Mouse (Mus musculus) frontal cortex, postnatal 25 days (tissue): ENCODE measurements around the gene Prelid1.

Experiments
- DNase-seq, 2 experiments: peaks; one replicate each; pipeline ENCODE4 v3.0.0; 2022; ENCODE audit warnings: low spot score in 2 of 2

Gene Prelid1

GRCm38 (mm10) chr13:55319931-55320533 lies at the start of gene Prelid1:
TSS of gene Prelid1 (plus strand) at chr13:55320500.
- no peak for DNase-seq

GRCm38 (mm10) chr13:55277203-55277602 lies 43.1 kb upstream of the Prelid1 start:
- no peak for DNase-seq

DNA sequence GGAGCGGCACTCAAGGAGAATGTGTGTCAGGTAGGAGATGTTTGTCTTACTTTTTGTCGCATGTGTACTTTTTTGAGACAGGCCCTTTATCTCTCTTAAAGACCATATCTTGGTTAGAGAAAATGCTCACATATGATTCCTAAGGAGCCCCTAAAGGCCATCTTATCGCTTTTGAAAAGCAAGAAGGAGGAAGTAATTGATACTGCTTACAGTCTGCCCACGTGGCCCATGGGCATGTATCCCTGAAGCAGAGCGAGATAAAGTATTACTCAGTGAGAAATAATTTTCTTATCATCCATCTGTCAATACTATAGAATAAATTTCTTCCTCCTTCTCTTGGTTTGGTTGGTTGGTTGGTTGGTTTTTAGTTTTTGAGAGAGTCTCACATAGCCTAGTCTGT lies 42.7 kb upstream of the Prelid1 start:
- no peak for DNase-seq

DNA sequence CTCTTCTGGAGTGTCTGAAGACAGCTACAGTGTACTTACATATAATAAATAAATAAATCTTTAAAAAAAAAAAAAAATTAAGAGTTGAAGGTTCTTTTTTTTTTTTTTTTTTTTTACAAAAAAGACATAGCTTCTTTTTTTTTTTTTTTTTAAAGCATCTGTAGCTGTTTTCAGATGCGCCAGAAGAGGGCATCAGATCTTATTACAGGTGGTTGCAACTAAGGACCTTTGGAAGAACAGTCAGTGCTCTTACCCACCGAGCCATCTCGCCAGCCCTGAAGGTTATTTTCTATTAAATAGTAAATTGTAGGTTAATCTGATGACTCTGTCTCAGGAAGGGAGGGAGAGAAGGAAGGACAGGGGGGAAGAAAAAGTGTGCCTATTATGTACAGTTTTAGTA lies 31.4 kb upstream of the Prelid1 start:
- DNase-seq: no peak

GRCm38 (mm10) chr13:55296760-55297159 lies 23.5 kb upstream of the Prelid1 start:
- no peak for DNase-seq

DNA sequence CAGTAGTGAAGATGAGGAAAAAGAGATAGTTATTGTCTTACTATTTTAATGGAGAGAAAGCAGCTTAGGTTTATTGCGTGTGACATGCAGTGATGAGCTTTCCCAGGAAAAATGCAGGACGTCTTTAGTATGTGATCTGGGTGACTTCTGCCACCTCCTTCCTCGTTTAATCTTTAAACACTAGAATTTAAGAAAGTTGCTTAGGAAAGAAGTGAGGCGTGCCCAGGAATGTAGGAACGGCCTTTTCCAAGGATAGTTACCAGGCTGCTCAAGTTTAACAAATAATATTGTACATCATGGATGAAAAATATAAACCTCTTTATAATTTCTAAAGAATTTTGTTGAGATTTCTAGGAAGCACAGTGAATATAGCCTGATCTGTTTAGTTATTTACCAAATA lies 19.4 kb upstream of the Prelid1 start:
- DNase-seq: no peak

DNA sequence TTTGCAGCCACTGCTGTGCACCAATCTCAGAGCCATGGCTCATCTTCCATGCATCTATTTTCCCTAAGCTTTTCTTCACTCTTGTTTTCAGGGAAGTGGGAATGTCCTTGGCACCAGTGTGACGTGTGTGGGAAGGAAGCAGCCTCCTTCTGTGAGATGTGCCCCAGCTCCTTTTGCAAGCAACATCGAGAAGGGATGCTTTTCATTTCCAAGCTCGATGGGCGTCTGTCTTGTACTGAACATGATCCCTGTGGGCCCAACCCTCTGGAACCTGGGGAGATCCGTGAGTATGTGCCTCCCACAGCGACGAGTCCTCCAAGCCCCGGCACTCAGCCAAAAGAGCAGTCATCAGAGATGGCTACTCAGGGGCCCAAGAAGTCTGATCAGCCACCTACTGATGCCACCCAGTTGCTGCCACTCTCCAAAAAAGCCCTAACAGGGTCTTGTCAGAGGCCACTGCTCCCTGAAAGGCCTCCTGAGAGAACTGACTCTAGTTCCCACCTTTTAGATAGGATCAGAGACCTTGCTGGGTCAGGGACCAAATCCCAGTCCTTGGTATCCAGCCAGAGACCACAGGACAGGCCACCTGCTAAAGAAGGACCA lies 8.2 kb upstream of the Prelid1 start:
- no peak for DNase-seq

DNA sequence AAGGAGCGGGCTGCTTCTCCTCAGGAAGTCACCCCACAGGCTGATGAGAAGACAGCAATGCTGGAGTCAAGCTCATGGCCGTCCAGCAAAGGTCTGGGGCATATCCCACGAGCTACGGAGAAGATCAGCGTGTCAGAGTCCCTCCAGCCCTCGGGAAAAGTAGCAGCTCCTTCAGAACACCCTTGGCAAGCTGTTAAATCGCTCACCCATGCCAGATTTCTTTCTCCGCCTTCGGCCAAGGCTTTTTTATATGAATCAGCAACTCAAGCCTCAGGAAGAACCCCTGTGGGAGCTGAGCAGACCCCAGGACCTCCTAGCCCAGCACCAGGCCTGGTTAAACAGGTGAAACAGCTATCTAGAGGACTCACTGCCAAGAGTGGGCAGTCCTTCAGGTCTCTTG lies 7.2 kb upstream of the Prelid1 start:
- DNase-seq: no peak

DNA sequence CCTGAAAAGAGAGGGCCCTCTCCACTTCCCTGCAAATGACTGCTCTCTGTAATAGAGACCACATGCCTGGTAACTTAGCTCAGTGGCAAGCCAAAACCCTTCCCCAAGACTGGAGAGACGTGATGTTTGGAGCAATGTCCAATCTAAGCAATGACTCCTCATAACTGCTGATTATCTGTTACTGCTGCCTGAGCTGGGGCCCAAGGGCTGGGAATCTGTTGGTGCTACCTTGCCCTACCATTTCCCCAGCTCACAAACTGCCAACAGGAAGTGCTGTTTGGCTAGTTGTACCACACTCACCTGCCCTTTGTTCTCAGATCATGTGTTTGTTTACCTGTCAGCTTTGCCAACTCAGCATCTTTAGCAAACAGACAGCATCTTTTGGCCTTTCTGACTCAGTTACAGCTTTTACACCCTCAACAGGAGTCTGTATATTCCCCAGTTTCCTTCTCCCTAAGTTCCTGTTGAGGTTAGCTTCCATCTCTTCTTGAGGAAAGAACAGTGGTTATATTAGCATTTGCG lies 5.3 kb upstream of the Prelid1 start:
- no peak for DNase-seq

DNA sequence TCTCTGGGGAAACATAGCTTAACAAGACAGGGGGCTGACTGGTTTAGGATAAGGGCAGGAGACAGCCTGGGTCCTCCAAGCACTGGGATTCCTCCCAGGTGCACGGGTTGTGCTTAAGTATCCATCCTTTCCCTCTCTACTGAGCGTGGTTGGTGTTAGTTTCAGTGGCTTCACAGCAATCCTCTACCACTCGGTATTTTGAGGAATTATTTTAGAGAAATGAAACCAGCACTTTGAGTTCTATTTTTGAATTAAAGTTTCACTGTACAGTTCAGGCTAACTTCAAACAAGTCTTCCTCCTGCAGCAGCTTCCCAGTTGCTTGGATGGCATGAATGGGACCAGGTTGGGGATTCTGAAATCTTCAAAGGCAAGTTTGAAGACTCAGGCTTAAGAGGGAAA lies 1.9 kb upstream of the Prelid1 start:
- no peak for DNase-seq

DNA sequence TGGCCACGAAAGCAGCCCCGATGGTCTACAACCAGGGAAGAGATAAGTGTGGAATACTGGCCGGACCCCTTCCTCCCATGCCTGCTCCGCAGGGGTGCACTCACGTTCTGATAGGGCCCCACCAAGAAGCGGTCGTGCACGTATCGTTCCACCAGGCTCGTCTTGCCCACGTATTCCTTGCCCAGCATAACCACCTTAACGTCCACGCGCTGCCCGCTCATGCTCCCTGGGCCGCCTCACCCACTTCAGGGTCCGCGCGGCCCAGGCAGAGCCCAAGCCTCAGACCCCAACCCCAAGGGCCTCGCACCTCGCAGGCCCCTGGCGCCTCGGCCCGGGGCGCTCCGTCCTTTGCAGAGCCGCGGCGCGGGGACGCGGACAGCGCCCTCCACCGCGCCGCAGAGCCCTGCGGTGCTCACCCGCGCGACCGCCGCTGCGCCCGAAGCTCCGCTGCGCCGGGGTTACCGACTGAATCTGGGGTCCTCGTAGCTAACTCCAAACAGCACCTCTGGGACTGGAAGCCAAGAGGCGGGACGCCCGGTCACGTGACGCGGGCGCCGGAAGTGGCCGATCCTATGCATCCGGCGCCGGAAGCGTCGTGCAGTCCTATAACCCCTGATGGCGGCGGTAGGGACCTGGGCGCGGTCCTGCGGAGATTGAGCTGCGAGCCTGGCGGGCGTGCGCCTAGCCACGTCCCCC lies 1.3 kb downstream of the Prelid1 start, which contains the start of gene Rab24:
Gene Rab24 (minus strand): TSS at position 513 of the 696 bp plus-strand sequence.
- DNase-seq: peak; percentile 75 to 80

GRCm38 (mm10) chr13:55322130-55322825 lies 2.0 kb downstream of the Prelid1 start:
- no peak for DNase-seq

DNA sequence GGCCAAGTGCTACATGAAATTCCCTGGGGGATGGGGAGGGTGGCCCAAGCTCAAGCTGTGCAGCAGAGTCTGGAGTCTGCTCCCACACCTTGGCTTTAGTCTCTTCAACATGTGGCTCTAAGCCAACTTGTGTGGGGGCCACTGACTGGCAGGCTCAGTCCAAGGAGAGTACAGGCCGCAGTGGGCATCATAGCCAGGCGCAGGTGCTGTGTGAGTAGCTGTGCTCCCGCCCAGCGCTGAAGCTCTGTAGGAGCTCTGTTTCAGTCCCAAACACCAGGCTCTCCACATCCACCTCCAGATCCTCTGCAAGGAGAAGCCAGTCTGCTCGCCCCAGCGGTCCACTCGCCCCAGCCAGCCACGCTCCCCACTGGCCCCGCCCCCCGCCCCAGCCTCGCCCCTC lies 5.3 kb downstream of the Prelid1 start:
- no peak for DNase-seq

- DNase-seq: no peak
Measured at GRCm38 (mm10) chr13:55327169-55327568, 6.9 kb downstream of the Prelid1 start.

DNA sequence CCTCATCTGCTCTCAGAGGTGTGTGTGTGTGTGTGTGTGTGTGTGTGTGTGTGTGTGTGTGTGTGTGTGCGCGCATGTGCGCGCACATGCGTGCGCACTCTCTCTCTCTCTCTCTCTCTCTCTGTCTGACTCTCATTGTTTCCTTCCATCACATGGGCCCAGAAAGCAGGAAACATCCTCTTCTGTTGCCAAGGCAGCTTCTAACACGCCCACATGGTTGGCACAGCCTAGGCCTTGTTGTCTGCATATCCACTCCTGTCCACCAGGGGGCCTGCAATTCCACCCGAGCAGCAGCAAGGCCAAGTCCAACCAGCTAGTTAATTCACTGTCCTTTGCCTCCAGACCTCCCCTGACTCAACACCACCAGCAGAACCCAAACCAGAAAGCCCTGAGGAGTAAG lies 7.3 kb downstream of the Prelid1 start:
- DNase-seq: peak; percentile 80 to 88

DNA sequence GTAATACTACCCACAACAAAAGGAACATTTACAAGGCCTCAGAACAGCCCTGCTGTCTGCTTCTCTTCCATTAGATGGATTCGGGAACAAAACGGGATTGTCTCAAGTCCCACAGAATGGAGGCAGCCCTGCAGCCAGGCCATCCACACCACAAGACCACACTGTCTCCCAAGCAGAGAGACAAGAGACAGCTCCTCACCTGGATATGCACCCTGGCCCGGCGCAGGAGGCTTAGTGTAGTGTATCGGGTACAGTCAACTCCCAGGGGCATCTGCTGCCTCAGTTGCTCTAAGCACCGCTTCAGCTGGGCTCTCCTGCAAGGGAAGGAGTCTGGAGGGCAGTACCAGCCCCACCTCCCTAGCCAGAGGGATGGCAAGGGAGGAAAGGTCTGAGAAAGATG lies 7.9 kb downstream of the Prelid1 start:
- DNase-seq: no peak

DNA sequence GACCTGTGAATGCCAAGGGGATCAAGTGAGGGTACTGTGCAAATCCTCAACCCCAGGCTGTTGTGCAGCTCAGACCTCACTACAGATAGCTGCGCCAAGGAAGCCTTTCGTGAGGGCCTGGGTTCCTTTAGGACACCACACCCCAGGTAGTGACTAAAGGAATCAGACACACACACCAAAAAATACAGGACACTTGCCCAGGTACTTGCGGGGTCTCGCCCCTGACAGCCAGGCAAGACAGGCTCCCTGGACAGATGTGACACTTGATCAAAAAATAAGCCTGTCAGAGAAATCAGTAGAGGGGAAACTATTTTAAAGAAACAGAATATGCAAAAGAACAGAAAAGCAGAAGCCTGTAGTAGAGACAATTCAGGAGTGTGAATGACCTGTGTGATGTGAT lies 8.3 kb downstream of the Prelid1 start:
- no peak for DNase-seq

GRCm38 (mm10) chr13:55329109-55329682 lies 8.9 kb downstream of the Prelid1 start:
- DNase-seq: no peak

GRCm38 (mm10) chr13:55329683-55330566 lies 9.6 kb downstream of the Prelid1 start, which contains the start of gene Mxd3:
TSS of gene Mxd3 (minus strand) at chr13:55329823.
- DNase-seq: peak in 1 of 2 experiments; percentile 65

DNA sequence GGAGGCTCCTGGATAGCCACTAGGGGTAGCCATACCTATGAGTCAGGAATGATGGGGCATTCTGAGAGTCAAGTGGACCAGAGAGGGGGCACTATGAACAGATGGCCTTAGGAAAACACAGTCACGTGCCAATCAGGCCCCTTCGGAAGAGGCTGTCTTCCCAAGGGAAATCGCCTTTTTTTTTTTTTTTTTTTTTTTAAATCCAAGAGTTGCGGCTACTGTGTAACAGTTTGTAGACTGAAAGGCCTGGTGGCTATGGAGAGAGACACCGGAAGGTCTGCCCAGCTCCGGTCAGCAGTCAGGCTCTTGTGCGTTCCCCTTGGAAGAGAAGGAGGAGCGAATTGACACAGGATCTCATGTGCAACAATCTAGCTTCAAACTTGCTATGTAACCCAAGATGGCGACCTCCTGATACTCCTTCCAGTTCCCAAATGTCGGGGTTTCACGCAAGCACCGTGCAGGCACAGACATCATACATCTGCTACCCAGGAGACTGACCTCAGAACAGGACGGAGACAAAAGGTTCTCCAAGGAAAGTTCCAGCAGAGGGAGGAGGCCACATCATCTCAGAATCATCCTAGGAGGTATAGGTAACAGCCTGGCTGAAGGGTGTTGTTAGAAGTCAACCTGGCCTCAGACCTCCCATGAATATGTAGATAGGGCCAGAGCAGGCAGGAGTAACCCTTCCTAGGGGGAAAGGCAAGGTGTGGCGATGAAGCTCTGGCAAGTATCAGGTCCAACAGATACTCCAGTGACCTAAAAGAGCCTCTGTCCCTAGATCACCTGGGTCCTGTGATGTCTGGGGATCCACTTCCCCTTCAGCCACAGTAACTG lies 10.5 kb downstream of the Prelid1 start:
- no peak for DNase-seq
